Comparison of ENCODE assay signal across 8 mouse cellular contexts in the genomic region with DNA sequence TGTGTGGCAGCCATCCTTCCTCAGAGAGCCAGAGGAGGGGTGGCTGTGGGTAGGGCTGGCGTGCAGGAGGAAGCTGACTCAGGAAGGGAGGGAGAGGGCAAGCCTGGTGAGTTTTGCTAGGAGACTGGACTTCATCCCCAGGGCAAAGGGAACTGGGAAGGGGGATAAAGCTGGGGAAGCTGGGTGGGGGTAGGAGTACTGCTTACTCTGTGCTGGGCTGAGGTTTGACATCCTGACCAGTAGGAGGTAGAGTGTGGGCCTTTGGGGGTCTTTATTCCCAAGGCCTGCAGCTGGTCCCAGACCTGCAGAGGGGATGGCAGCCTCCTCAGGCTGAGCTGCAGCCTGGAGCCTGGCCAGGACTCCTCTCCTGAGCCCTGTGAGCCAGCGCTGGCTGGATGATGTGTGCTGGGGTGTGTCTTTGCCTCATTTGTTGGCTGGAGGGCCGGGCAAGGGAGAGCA. TPM values are rescaled to one million over a fixed set of nuclear protein-coding genes. Genes with fewer than 3 reads are reported as not detected.
DNase-seq lines count a peak whose midpoint lies in the region; ATAC-seq and TF ChIP-seq lines count a peak whose summit lies in the region.

No protein-coding gene starts in this region.

- H3K27me3 ChIP-seq in forebrain, embryonic 13.5 days = peaks cover 14% of the 10 kb centered on the region
- H3K27me3 ChIP-seq in forebrain, embryonic 15.5 days = no peaks in the 10 kb centered on the region
- H3K27me3 ChIP-seq in hindbrain, postnatal 0 days (ENCODE audit: insufficient read depth, low read length) = no peaks in the 10 kb centered on the region
- peaks cover 11% of the 10 kb centered on the region for H3K27me3 ChIP-seq in liver, embryonic 11.5 days (replicated peaks; ENCODE audit: control insufficient read depth, insufficient read depth, low read length)

- peak; percentile 65 for DNase-seq in adrenal gland, postnatal 25 days
- DNase-seq in hindbrain, postnatal 0 days (ENCODE audit: low spot score) = peak; percentile 70
- DNase-seq in liver, embryonic 11.5 days (ENCODE audit: low spot score) = no peak
- DNase-seq in yolk sac, embryonic 10.5 days (ENCODE audit: low spot score) = no peak
- no peak for DNase-seq in thymus, adult 18-20 months
- no peak for DNase-seq in spleen, postnatal 14 days (ENCODE audit: low spot score in 2 of 2)

- peaks cover 37% of the 10 kb centered on the region for H3K4me1 ChIP-seq in forebrain, embryonic 13.5 days
- peaks cover 22% of the 10 kb centered on the region for H3K4me1 ChIP-seq in forebrain, embryonic 15.5 days
- peaks cover 10% of the 10 kb centered on the region for H3K4me1 ChIP-seq in hindbrain, postnatal 0 days (ENCODE audit: insufficient read depth, low read length)
- peaks cover 19% of the 10 kb centered on the region for H3K4me1 ChIP-seq in liver, embryonic 11.5 days (replicated peaks; ENCODE audit: control insufficient read depth, insufficient read depth, low read length)

- ATAC-seq in forebrain, embryonic 13.5 days = 0 out of 2 replicates have a peak, but pooled peaks have one; percentile 22
- ATAC-seq in forebrain, embryonic 15.5 days (replicated peaks) = no peak
- ATAC-seq in hindbrain, postnatal 0 days = 0 out of 2 replicates have a peak, but pooled peaks have one; percentile 13
- ATAC-seq in liver, embryonic 11.5 days (replicated peaks; ENCODE audit: low FRiP score) = no peak

- H3K27ac ChIP-seq in forebrain, embryonic 13.5 days = peak overlapping the region; percentile 31; the same call in 1 of the 2 replicates
- no peak overlapping the region for H3K27ac ChIP-seq in forebrain, embryonic 15.5 days (replicated peaks)
- no peak overlapping the region for H3K27ac ChIP-seq in hindbrain, postnatal 0 days
- H3K27ac ChIP-seq in liver, embryonic 11.5 days (ENCODE audit: low read depth, low read length) = peak overlapping the region; percentile 15

- H3K36me3 ChIP-seq in forebrain, embryonic 13.5 days (ENCODE audit: poor library complexity, severe bottlenecking) = no peaks in the 10 kb centered on the region
- H3K36me3 ChIP-seq in forebrain, embryonic 15.5 days = no peaks in the 10 kb centered on the region
- no peaks in the 10 kb centered on the region for H3K36me3 ChIP-seq in hindbrain, postnatal 0 days (ENCODE audit: insufficient read depth, low read length)
- H3K36me3 ChIP-seq in liver, embryonic 11.5 days (ENCODE audit: control insufficient read depth, insufficient read depth, low read length) = no peaks in the 10 kb centered on the region

- no peaks in the 10 kb centered on the region for H3K9me3 ChIP-seq in forebrain, embryonic 13.5 days (replicated peaks)
- no peaks in the 10 kb centered on the region for H3K9me3 ChIP-seq in forebrain, embryonic 15.5 days
- no peaks in the 10 kb centered on the region for H3K9me3 ChIP-seq in hindbrain, postnatal 0 days (ENCODE audit: low read length)
- H3K9me3 ChIP-seq in liver, embryonic 11.5 days (ENCODE audit: control insufficient read depth, low read length) = no peaks in the 10 kb centered on the region

- no peak overlapping the region for H3K4me3 ChIP-seq in forebrain, embryonic 13.5 days
- no peak overlapping the region for H3K4me3 ChIP-seq in forebrain, embryonic 15.5 days
- H3K4me3 ChIP-seq in hindbrain, postnatal 0 days (ENCODE audit: low read length) = no peak overlapping the region
- no peak overlapping the region for H3K4me3 ChIP-seq in liver, embryonic 11.5 days (ENCODE audit: low read depth, low read length)

- 0 out of 2 replicates have a peak overlapping the region, but pooled peaks have one; percentile 4 for H3K4me2 ChIP-seq in forebrain, embryonic 13.5 days
- H3K4me2 ChIP-seq in forebrain, embryonic 15.5 days (replicated peaks) = no peak overlapping the region
- H3K4me2 ChIP-seq in hindbrain, postnatal 0 days (ENCODE audit: low read depth, low read length) = no peak overlapping the region
- H3K4me2 ChIP-seq in liver, embryonic 11.5 days = no peak overlapping the region

- WGBS in forebrain, embryonic 13.5 days = 9% methylated on average over 3 of the region's 3 CpGs
- 16% methylated on average over 3 of the region's 3 CpGs for WGBS in forebrain, embryonic 15.5 days
- 15% methylated on average over 2 of the region's 3 CpGs for WGBS in hindbrain, postnatal 0 days
- WGBS in liver, embryonic 11.5 days = 46% methylated on average over 3 of the region's 3 CpGs

- TF ChIP-seq CTCF in hindbrain, postnatal 0 days (IDR thresholded peaks at IDR 0.05; ENCODE audit: low read depth) = no peak

- peak overlapping the region; percentile 34; the same call in 1 of the 2 replicates for H3K9ac ChIP-seq in forebrain, embryonic 13.5 days
- no peak overlapping the region for H3K9ac ChIP-seq in forebrain, embryonic 15.5 days (replicated peaks)
- no peak overlapping the region for H3K9ac ChIP-seq in hindbrain, postnatal 0 days (replicated peaks; ENCODE audit: low read length)
- H3K9ac ChIP-seq in liver, embryonic 11.5 days (ENCODE audit: low read depth, low read length) = no peak overlapping the region

RNA-seq across cellular contexts. Expression of gene Rxra, which starts 4.6 kb away (rescaled TPM):
- polyA plus RNA-seq in forebrain, embryonic 13.5 days (2015; fragmentation: Nextera tagmentation; extraction: Ambion mirVana) = 4.3 and 4.9 TPM in 2 replicates
- polyA plus RNA-seq in forebrain, embryonic 15.5 days (2015; fragmentation: Nextera tagmentation; extraction: Ambion mirVana) = 3.2 TPM in 2 replicates
- 47.8 and 51.5 TPM in 2 replicates for total RNA-seq in adrenal gland, postnatal 25 days (2021)
- 32.5 and 34.0 TPM in 2 replicates for total RNA-seq in hindbrain, postnatal 0 days (2014; rRNA removed)
- polyA plus RNA-seq in hindbrain, postnatal 0 days (2015; fragmentation: Nextera tagmentation; extraction: Ambion mirVana) = 3.5 and 3.9 TPM in 2 replicates
- polyA plus RNA-seq in liver, embryonic 11.5 days (2014; fragmentation: Nextera tagmentation; extraction: Ambion mirVana) = 5.2 and 5.5 TPM in 2 replicates

Comparison
In these comparisons a context has a peak if more than half of its experiments do, and no peak if none do; other contexts are left out.
1. ATAC-seq: peak in forebrain, embryonic 13.5 days (single experiment) and hindbrain, postnatal 0 days (single experiment); none in forebrain, embryonic 15.5 days (single experiment) and liver, embryonic 11.5 days (single experiment).
2. H3K27ac ChIP-seq: peak in forebrain, embryonic 13.5 days (single experiment) and liver, embryonic 11.5 days (single experiment); none in forebrain, embryonic 15.5 days (single experiment) and hindbrain, postnatal 0 days (single experiment).
3. DNase-seq: peak in adrenal gland, postnatal 25 days (single experiment) and hindbrain, postnatal 0 days (single experiment); none in liver, embryonic 11.5 days (single experiment), yolk sac, embryonic 10.5 days (single experiment), thymus, adult 18-20 months (0 of 2) and spleen, postnatal 14 days (0 of 2).